Mouse (Mus musculus) forebrain, embryonic 14.5 days (tissue): ENCODE results near the gene Cox7b. TPM values are rescaled to one million over a fixed set of nuclear protein-coding genes. Genes with fewer than 3 reads are reported as not detected.
"Not testable (repeated sequence)": the region's sequence is repeated elsewhere in the genome, so short reads cannot be mapped to it uniquely, and the experiment has no call there.

ENCODE experiments used
- ATAC-seq: fragments of 200-750 bp; cut with Nextera tagmentation; 2 replicates; pipeline ENCODE4 v1.8.0; 2017; ENCODE audit warnings: mild to moderate bottlenecking, moderate library complexity
- DNase-seq: peaks from one replicate; pipeline ENCODE4 v3.0.0-alpha.2; 2015; ENCODE audit warnings: low spot score
- H3K27ac ChIP-seq: fragments of 300-500 bp; sonication (generic); 2 replicates; pipeline ENCODE4 v1.5.1; 2014; ENCODE audit warnings: low read depth, mild to moderate bottlenecking, control low read depth, low read length, moderate library complexity
- H3K27me3 ChIP-seq: fragments of 300-500 bp; sonication (generic); replicated peaks from 2 replicates; pipeline ENCODE4 v1.6.1; 2014; ENCODE audit warnings: low read length, control low read depth, mixed read lengths; ENCODE audit not compliant: control insufficient read depth, insufficient read depth
- H3K36me3 ChIP-seq: fragments of 300-500 bp; sonication (generic); 2 replicates; pipeline ENCODE4 v1.6.1; 2014; ENCODE audit warnings: low read length, control low read depth; ENCODE audit not compliant: control insufficient read depth, insufficient read depth
- H3K4me1 ChIP-seq: fragments of 300-500 bp; sonication (generic); 2 replicates; pipeline ENCODE4 v1.6.1; 2014; ENCODE audit warnings: antibody characterized with exemption, low read length, control low read depth; ENCODE audit not compliant: control insufficient read depth, insufficient read depth
- H3K4me2 ChIP-seq: fragments of 300-500 bp; sonication (generic); 2 replicates; pipeline ENCODE4 v1.6.1; 2014; ENCODE audit warnings: mild to moderate bottlenecking, control low read depth, low read length
- H3K4me3 ChIP-seq: fragments of 300-500 bp; sonication (generic); 2 replicates; pipeline ENCODE4 v1.5.1; 2014; ENCODE audit warnings: low read depth, low read length, control low read depth
- H3K9ac ChIP-seq: fragments of 300-500 bp; sonication (generic); 2 replicates; pipeline ENCODE4 v1.6.1; 2014; ENCODE audit warnings: mild to moderate bottlenecking, low read length, control low read depth, moderate library complexity
- H3K9me3 ChIP-seq: fragments of 300-500 bp; sonication (generic); replicated peaks from 2 replicates; pipeline ENCODE4 v1.6.1; 2016; ENCODE audit warnings: low read length, control low read depth, mixed read lengths; ENCODE audit not compliant: control insufficient read depth
- WGBS: fragments of 180-500 bp; shearing (Covaris S2); extraction: QIAGEN DNeasy Blood & Tissue Kit; methylation state at CpG from one replicate; pipeline ENCODE4 v1.1.7; 2014; 5-methylcytosine and 5-hydroxymethylcytosine counted together
- polyA plus RNA-seq: library from polyadenylated mRNA; unstranded; fragments of >200 nt; fragmentation: Nextera tagmentation; extraction: Ambion mirVana; gene quantifications from 2 replicates; pipeline ENCODE4 v1.2.1, GENCODE M21; 2014

Gene Cox7b
- polyA plus RNA-seq, result 377 and 391 TPM in 2 replicates

GRCm38 (mm10) chrX:106015571-106016322 is at the start of gene Cox7b:
Cox7b (plus strand) TSS chrX:106015700.
- DNase-seq, result peak; percentile 96
- Histone ChIP-seq H3K9ac (peak within 1 kb of the TSS; percentile 72), H3K27ac (peak within 1 kb of the TSS; percentile 65; the same call in 1 of the 2 replicates), H3K9me3 (no peaks in the 10 kb centered on the region), H3K4me2 (peak within 1 kb of the TSS; percentile 52), H3K27me3 (no peaks in the 10 kb centered on the region), H3K4me1 (no peaks in the 10 kb centered on the region), H3K36me3 (peaks cover 6% of the 10 kb centered on the region; the same call in 1 of the 2 replicates), H3K4me3 (peak within 1 kb of the TSS; percentile 49)
- 26% methylated on average over 26 of the region's 26 CpGs for WGBS
- peak; percentile 64 for ATAC-seq

DNA sequence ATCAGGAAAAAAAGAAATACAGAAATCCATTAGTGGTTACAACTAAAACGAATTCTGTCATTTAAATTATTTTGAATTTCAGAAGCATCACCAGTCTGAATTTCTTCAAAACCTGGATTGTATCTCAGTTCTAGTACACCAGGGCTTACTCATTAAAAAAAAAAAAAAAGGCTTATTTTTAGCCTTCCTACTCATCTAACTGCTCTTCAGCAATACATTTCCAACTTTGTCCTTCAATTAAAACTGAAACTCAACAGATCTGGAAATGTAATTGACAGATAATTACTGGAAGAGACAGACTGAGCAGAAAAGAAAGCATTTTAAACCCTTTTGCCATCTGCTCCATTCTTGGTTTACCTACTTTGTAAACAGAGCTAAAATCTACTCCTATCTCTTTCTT is 13.9 kb upstream of the Cox7b start:
- no peak overlapping the region for H3K9ac ChIP-seq
- no peak for DNase-seq
- WGBS, result 61% methylated on average over 1 of the region's 1 CpGs
- H3K4me2 ChIP-seq, result no peak overlapping the region
- no peaks in the 10 kb centered on the region for H3K4me1 ChIP-seq
- H3K9me3 ChIP-seq, result no peaks in the 10 kb centered on the region
- H3K27ac ChIP-seq, result no peak overlapping the region
- ATAC-seq, result no peak
- H3K36me3 ChIP-seq, result no peaks in the 10 kb centered on the region
- no peaks in the 10 kb centered on the region for H3K27me3 ChIP-seq
- no peak overlapping the region for H3K4me3 ChIP-seq

DNA sequence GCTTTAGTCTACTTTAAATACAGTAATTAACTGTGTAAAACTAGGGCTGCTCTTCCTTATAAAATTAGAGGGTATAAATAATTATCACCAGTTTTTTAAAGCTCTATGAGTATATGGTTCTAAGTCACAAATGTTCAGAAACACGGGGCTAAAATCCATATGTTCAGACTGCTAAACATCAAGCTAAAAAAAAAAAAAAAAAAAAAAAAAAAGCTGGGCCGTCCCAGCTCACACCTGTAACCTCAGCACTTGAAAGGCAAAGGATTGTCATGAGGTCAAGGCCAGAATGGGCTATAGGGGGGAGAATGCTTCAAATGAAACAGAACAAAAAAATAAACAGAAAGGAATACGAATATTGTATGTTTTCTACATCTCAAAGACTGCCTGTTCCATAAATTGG is 4.7 kb upstream of the Cox7b start:
- H3K27ac ChIP-seq, result no peak overlapping the region
- H3K9me3 ChIP-seq, result no peaks in the 10 kb centered on the region
- ATAC-seq (no peak), DNase-seq (no peak)
- H3K4me3 ChIP-seq, result peak overlapping the region; percentile 48
- H3K4me1 ChIP-seq, result no peaks in the 10 kb centered on the region
- H3K27me3 ChIP-seq, result no peaks in the 10 kb centered on the region
- peak overlapping the region; percentile 52 for H3K4me2 ChIP-seq
- H3K36me3 ChIP-seq, result no peaks in the 10 kb centered on the region
- peak overlapping the region; percentile 56; the same call in 1 of the 2 replicates for H3K9ac ChIP-seq
- WGBS, result 29% methylated on average over 3 of the region's 3 CpGs

DNA sequence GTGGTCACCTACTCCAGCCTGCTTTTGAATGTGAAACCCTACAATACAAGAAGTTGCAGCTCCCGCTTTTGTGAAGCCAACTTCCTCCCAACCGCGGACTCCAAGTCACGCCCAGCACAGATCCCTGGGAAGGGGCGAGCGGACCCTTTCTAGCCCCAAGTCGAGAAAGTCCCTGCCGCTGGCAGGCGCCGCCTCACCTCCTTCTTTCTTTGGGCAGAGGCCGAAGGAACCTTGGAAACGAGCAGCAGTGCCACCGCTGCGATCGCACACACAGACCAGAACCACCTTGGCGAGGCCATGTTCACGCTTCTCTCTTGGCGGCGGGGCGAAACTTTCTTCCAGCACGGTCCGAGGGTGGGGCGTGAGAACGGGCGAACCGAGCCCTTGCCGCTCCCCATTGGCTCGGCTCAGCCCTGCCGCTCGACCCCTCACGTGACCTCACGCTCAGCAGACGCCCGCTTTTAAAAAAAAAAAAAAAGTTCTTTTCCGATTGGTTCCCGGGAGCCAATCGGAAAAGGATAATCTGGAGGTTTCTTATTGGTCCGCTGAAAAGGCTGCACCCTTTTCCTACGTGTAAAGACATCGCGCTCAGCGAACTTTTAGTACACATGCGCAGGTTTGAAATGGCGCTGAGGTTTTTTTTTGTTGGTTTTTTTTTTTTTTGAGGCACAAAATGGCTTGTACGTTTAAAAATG is 3.9 kb upstream of the Cox7b start, which contains the start of gene Magt1:
Gene Magt1, minus strand, starts transcription at position 442 of the 695 bp plus-strand sequence.
- no peaks in the 10 kb centered on the region for H3K9me3 ChIP-seq
- H3K4me3 ChIP-seq, result peak within 1 kb of the TSS; percentile 48
- no peaks in the 10 kb centered on the region for H3K4me1 ChIP-seq
- 28% methylated on average over 45 of the region's 45 CpGs for WGBS
- H3K27ac ChIP-seq, result peak within 1 kb of the TSS; percentile 57
- H3K4me2 ChIP-seq, result peak within 1 kb of the TSS; percentile 52
- no peaks in the 10 kb centered on the region for H3K36me3 ChIP-seq
- peak; percentile 97 for DNase-seq
- no peaks in the 10 kb centered on the region for H3K27me3 ChIP-seq
- peak; percentile 92 for ATAC-seq
- H3K9ac ChIP-seq, result peak within 1 kb of the TSS; percentile 56

- WGBS, result 82% methylated on average over 3 of the region's 3 CpGs
- Histone ChIP-seq H3K36me3 (no peaks in the 10 kb centered on the region), H3K9ac (no peak overlapping the region), H3K4me3 (no peak overlapping the region), H3K9me3 (no peaks in the 10 kb centered on the region), H3K27ac (0 out of 2 replicates have a peak overlapping the region, but pooled peaks have one; percentile 57), H3K4me1 (no peaks in the 10 kb centered on the region), H3K27me3 (no peaks in the 10 kb centered on the region), H3K4me2 (peak overlapping the region; percentile 51)
- DNase-seq (no peak), ATAC-seq (no peak)
Observed at GRCm38 (mm10) chrX:106012559-106012958, 2.9 kb upstream of the Cox7b start.

DNA sequence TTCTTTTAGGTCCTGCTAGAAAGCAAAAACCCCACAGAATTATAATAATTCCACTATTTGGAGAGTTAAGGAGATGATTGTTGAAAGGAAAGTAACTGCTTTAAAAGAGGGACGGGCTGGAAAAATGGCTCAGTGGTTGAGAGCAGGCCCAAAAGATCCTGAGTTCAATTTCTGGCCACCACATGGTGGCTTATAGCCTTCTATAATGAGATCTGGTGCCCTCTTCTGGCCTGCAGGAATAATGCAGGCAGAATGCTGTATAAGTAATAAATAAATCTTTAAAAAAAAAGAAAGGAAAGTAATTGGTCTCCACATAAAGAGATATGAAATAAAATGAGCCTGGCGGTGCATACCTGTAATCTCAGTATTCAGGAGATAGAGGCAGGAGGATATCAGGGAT is 2.3 kb upstream of the Cox7b start:
- Histone ChIP-seq H3K4me3 (no peak overlapping the region), H3K9me3 (no peaks in the 10 kb centered on the region), H3K27me3 (no peaks in the 10 kb centered on the region), H3K4me2 (no peak overlapping the region), H3K36me3 (no peaks in the 10 kb centered on the region), H3K27ac (no peak overlapping the region), H3K9ac (no peak overlapping the region), H3K4me1 (no peaks in the 10 kb centered on the region)
- WGBS, result 36% methylated on average over 2 of the region's 2 CpGs
- DNase-seq (peak; percentile 74), ATAC-seq (no peak)

GRCm38 (mm10) chrX:106014741-106015377 is 641 bp upstream of the Cox7b start:
- not testable (repeated sequence) for H3K4me2 ChIP-seq, H3K9ac ChIP-seq, H3K27ac ChIP-seq, H3K9me3 ChIP-seq, ATAC-seq, DNase-seq, H3K27me3 ChIP-seq, H3K4me3 ChIP-seq, H3K36me3 ChIP-seq, H3K4me1 ChIP-seq
- WGBS, result 72% methylated on average over 2 of the region's 2 CpGs

DNA sequence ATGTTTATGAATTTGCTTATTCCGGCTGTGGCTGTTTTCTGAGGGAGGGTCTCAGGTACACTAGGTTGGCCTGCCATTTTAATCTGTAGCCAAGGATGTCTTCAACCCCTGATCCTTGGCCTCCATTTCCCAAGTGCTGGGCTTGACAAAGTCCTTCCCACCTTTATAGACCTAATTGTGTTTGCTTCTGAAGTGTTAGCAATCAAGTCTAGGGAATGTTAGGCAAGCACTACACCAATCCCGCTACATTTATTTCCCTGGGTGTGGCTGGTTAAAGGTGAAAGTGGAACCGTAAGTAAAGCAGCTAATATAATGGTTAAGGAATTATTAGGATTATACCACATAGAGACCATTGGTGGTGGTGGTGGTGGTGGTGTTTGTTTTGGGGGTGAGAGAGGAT is 1.6 kb downstream of the Cox7b start:
- no peaks in the 10 kb centered on the region for H3K4me1 ChIP-seq
- H3K9ac ChIP-seq, result no peak overlapping the region
- H3K36me3 ChIP-seq, result peaks cover 13% of the 10 kb centered on the region
- H3K27ac ChIP-seq, result no peak overlapping the region
- no peak overlapping the region for H3K4me3 ChIP-seq
- no peaks in the 10 kb centered on the region for H3K9me3 ChIP-seq
- ATAC-seq (no peak), DNase-seq (no peak)
- H3K4me2 ChIP-seq, result peak overlapping the region; percentile 52
- WGBS, result 89% methylated on average over 3 of the region's 3 CpGs
- H3K27me3 ChIP-seq, result no peaks in the 10 kb centered on the region
